Mouse (Mus musculus): Measurements from ENCODE around the gene Krt27. TPM values are rescaled to one million over a fixed set of nuclear protein-coding genes. Genes with fewer than 3 reads are reported as not detected.

Krt27 gene
- not detected in 2 replicates for polyA plus RNA-seq (2015; fragmentation: Nextera tagmentation; extraction: Ambion mirVana)

GRCm38 (mm10) chr11:99351004-99351403 lies at the start of gene Krt27:
Gene Krt27, minus strand, starts transcription at chr11:99351104.
- 66% methylated on average over 12 of the region's 12 CpGs for WGBS
- H3K4me3 ChIP-seq (ENCODE audit: low read length), result no peak within 1 kb of the TSS
- no peak within 1 kb of the TSS for H3K9ac ChIP-seq (ENCODE audit: low read depth, low read length)
- H3K4me1 ChIP-seq (ENCODE audit: control insufficient read depth, insufficient read depth, low read length), result no peaks in the 10 kb centered on the region
- H3K9me3 ChIP-seq (ENCODE audit: control insufficient read depth, low read length), result no peaks in the 10 kb centered on the region
- no peak within 1 kb of the TSS for H3K4me2 ChIP-seq (ENCODE audit: low read depth, low read length)
- ATAC-seq, result no peak
- no peak within 1 kb of the TSS for H3K27ac ChIP-seq (ENCODE audit: low read length)
- no peaks in the 10 kb centered on the region for H3K36me3 ChIP-seq (ENCODE audit: control insufficient read depth, insufficient read depth, low read length)
- H3K27me3 ChIP-seq (replicated peaks; ENCODE audit: control insufficient read depth, insufficient read depth, low read length), result no peaks in the 10 kb centered on the region

- Histone ChIP-seq H3K4me3 (ENCODE audit: low read length) (no peak overlapping the region), H3K4me1 (ENCODE audit: control insufficient read depth, insufficient read depth, low read length) (no peaks in the 10 kb centered on the region), H3K36me3 (ENCODE audit: control insufficient read depth, insufficient read depth, low read length) (no peaks in the 10 kb centered on the region), H3K9me3 (ENCODE audit: control insufficient read depth, low read length) (no peaks in the 10 kb centered on the region), H3K4me2 (ENCODE audit: low read depth, low read length) (no peak overlapping the region), H3K9ac (ENCODE audit: low read depth, low read length) (no peak overlapping the region), H3K27ac (ENCODE audit: low read length) (no peak overlapping the region), H3K27me3 (replicated peaks; ENCODE audit: control insufficient read depth, insufficient read depth, low read length) (no peaks in the 10 kb centered on the region)
- WGBS, result 84% methylated on average over 13 of the region's 13 CpGs
- ATAC-seq, result no peak
Observed at GRCm38 (mm10) chr11:99399956-99400549, 49.1 kb upstream of the Krt27 start.

GRCm38 (mm10) chr11:99398832-99399231 lies 47.9 kb upstream of the Krt27 start:
- Histone ChIP-seq H3K27me3 (replicated peaks; ENCODE audit: control insufficient read depth, insufficient read depth, low read length) (no peaks in the 10 kb centered on the region), H3K9ac (ENCODE audit: low read depth, low read length) (no peak overlapping the region), H3K27ac (ENCODE audit: low read length) (no peak overlapping the region), H3K4me2 (ENCODE audit: low read depth, low read length) (no peak overlapping the region), H3K4me1 (ENCODE audit: control insufficient read depth, insufficient read depth, low read length) (no peaks in the 10 kb centered on the region), H3K9me3 (ENCODE audit: control insufficient read depth, low read length) (no peaks in the 10 kb centered on the region), H3K36me3 (ENCODE audit: control insufficient read depth, insufficient read depth, low read length) (no peaks in the 10 kb centered on the region), H3K4me3 (ENCODE audit: low read length) (no peak overlapping the region)
- no peak for ATAC-seq
- WGBS, result 51% methylated on average over 8 of the region's 8 CpGs

GRCm38 (mm10) chr11:99398084-99398483 lies 47.2 kb upstream of the Krt27 start:
- no peak overlapping the region for H3K4me3 ChIP-seq (ENCODE audit: low read length)
- no peak overlapping the region for H3K27ac ChIP-seq (ENCODE audit: low read length)
- no peak overlapping the region for H3K9ac ChIP-seq (ENCODE audit: low read depth, low read length)
- H3K4me2 ChIP-seq (ENCODE audit: low read depth, low read length), result no peak overlapping the region
- no peaks in the 10 kb centered on the region for H3K27me3 ChIP-seq (replicated peaks; ENCODE audit: control insufficient read depth, insufficient read depth, low read length)
- no peaks in the 10 kb centered on the region for H3K4me1 ChIP-seq (ENCODE audit: control insufficient read depth, insufficient read depth, low read length)
- no peak for ATAC-seq
- WGBS, result 67% methylated on average over 3 of the region's 3 CpGs
- no peaks in the 10 kb centered on the region for H3K36me3 ChIP-seq (ENCODE audit: control insufficient read depth, insufficient read depth, low read length)
- H3K9me3 ChIP-seq (ENCODE audit: control insufficient read depth, low read length), result no peaks in the 10 kb centered on the region

- Histone ChIP-seq H3K4me2 (ENCODE audit: low read depth, low read length) (no peak overlapping the region), H3K36me3 (ENCODE audit: control insufficient read depth, insufficient read depth, low read length) (no peaks in the 10 kb centered on the region), H3K9ac (ENCODE audit: low read depth, low read length) (no peak overlapping the region), H3K27me3 (replicated peaks; ENCODE audit: control insufficient read depth, insufficient read depth, low read length) (no peaks in the 10 kb centered on the region), H3K27ac (ENCODE audit: low read length) (no peak overlapping the region), H3K4me1 (ENCODE audit: control insufficient read depth, insufficient read depth, low read length) (no peaks in the 10 kb centered on the region), H3K9me3 (ENCODE audit: control insufficient read depth, low read length) (no peaks in the 10 kb centered on the region), H3K4me3 (ENCODE audit: low read length) (no peak overlapping the region)
- 86% methylated on average over 2 of the region's 2 CpGs for WGBS
- no peak for ATAC-seq
Observed at GRCm38 (mm10) chr11:99396661-99397060, 45.8 kb upstream of the Krt27 start.

GRCm38 (mm10) chr11:99396034-99396433 lies 45.1 kb upstream of the Krt27 start:
- no peaks in the 10 kb centered on the region for H3K9me3 ChIP-seq (ENCODE audit: control insufficient read depth, low read length)
- ATAC-seq, result no peak
- H3K9ac ChIP-seq (ENCODE audit: low read depth, low read length), result no peak overlapping the region
- WGBS, result 44% methylated on average over 3 of the region's 3 CpGs
- no peak overlapping the region for H3K27ac ChIP-seq (ENCODE audit: low read length)
- H3K4me3 ChIP-seq (ENCODE audit: low read length), result no peak overlapping the region
- no peaks in the 10 kb centered on the region for H3K36me3 ChIP-seq (ENCODE audit: control insufficient read depth, insufficient read depth, low read length)
- H3K27me3 ChIP-seq (replicated peaks; ENCODE audit: control insufficient read depth, insufficient read depth, low read length), result no peaks in the 10 kb centered on the region
- H3K4me1 ChIP-seq (ENCODE audit: control insufficient read depth, insufficient read depth, low read length), result no peaks in the 10 kb centered on the region
- no peak overlapping the region for H3K4me2 ChIP-seq (ENCODE audit: low read depth, low read length)

GRCm38 (mm10) chr11:99392492-99392891 lies 41.6 kb upstream of the Krt27 start:
- H3K9ac ChIP-seq (ENCODE audit: low read depth, low read length), result no peak overlapping the region
- ATAC-seq, result peak; percentile 23; the same call in 1 of the 2 replicates
- WGBS, result 62% methylated on average over 10 of the region's 10 CpGs

GRCm38 (mm10) chr11:99391375-99391774 lies 40.5 kb upstream of the Krt27 start:
- no peak for ATAC-seq

More at GRCm38 (mm10) chr11:99392492-99392891, 41.6 kb upstream of the Krt27 start:
- no peaks in the 10 kb centered on the region for H3K9me3 ChIP-seq (ENCODE audit: control insufficient read depth, low read length)
- H3K27me3 ChIP-seq (replicated peaks; ENCODE audit: control insufficient read depth, insufficient read depth, low read length), result no peaks in the 10 kb centered on the region
- H3K27ac ChIP-seq (ENCODE audit: low read length), result peak overlapping the region; percentile 66
- H3K36me3 ChIP-seq (ENCODE audit: control insufficient read depth, insufficient read depth, low read length), result no peaks in the 10 kb centered on the region
- no peak overlapping the region for H3K4me3 ChIP-seq (ENCODE audit: low read length)
- H3K4me2 ChIP-seq (ENCODE audit: low read depth, low read length), result 0 out of 2 replicates have a peak overlapping the region, but pooled peaks have one; percentile 5
- H3K4me1 ChIP-seq (ENCODE audit: control insufficient read depth, insufficient read depth, low read length), result 0 out of 2 replicates have a peak, but pooled peaks cover 3% of the 10 kb centered on the region

GRCm38 (mm10) chr11:99390866-99391265 lies 40.0 kb upstream of the Krt27 start:
- Histone ChIP-seq H3K4me3 (ENCODE audit: low read length) (no peak overlapping the region), H3K4me2 (ENCODE audit: low read depth, low read length) (no peak overlapping the region), H3K9me3 (ENCODE audit: control insufficient read depth, low read length) (no peaks in the 10 kb centered on the region), H3K4me1 (ENCODE audit: control insufficient read depth, insufficient read depth, low read length) (peaks cover 3% of the 10 kb centered on the region; the same call in 1 of the 2 replicates), H3K36me3 (ENCODE audit: control insufficient read depth, insufficient read depth, low read length) (no peaks in the 10 kb centered on the region), H3K27me3 (replicated peaks; ENCODE audit: control insufficient read depth, insufficient read depth, low read length) (no peaks in the 10 kb centered on the region), H3K9ac (ENCODE audit: low read depth, low read length) (no peak overlapping the region), H3K27ac (ENCODE audit: low read length) (no peak overlapping the region)
- WGBS, result 75% methylated on average over 7 of the region's 7 CpGs
- no peak for ATAC-seq

More at GRCm38 (mm10) chr11:99391375-99391774, 40.5 kb upstream of the Krt27 start:
- Histone ChIP-seq H3K9ac (ENCODE audit: low read depth, low read length) (no peak overlapping the region), H3K9me3 (ENCODE audit: control insufficient read depth, low read length) (no peaks in the 10 kb centered on the region), H3K27me3 (replicated peaks; ENCODE audit: control insufficient read depth, insufficient read depth, low read length) (no peaks in the 10 kb centered on the region), H3K27ac (ENCODE audit: low read length) (no peak overlapping the region), H3K36me3 (ENCODE audit: control insufficient read depth, insufficient read depth, low read length) (no peaks in the 10 kb centered on the region), H3K4me3 (ENCODE audit: low read length) (no peak overlapping the region), H3K4me1 (ENCODE audit: control insufficient read depth, insufficient read depth, low read length) (peaks cover 3% of the 10 kb centered on the region; the same call in 1 of the 2 replicates), H3K4me2 (ENCODE audit: low read depth, low read length) (no peak overlapping the region)
- 76% methylated on average over 6 of the region's 6 CpGs for WGBS

GRCm38 (mm10) chr11:99389264-99389663 lies 38.4 kb upstream of the Krt27 start, which contains the start of gene Krt10:
Gene Krt10, minus strand, starts transcription at chr11:99389364.
- H3K4me1 ChIP-seq (ENCODE audit: control insufficient read depth, insufficient read depth, low read length), result peaks cover 3% of the 10 kb centered on the region; the same call in 1 of the 2 replicates
- WGBS, result 85% methylated on average over 4 of the region's 4 CpGs
- H3K4me2 ChIP-seq (ENCODE audit: low read depth, low read length), result no peak within 1 kb of the TSS
- no peak within 1 kb of the TSS for H3K27ac ChIP-seq (ENCODE audit: low read length)
- H3K27me3 ChIP-seq (replicated peaks; ENCODE audit: control insufficient read depth, insufficient read depth, low read length), result no peaks in the 10 kb centered on the region
- H3K36me3 ChIP-seq (ENCODE audit: control insufficient read depth, insufficient read depth, low read length), result no peaks in the 10 kb centered on the region
- no peak for ATAC-seq
- no peak within 1 kb of the TSS for H3K9ac ChIP-seq (ENCODE audit: low read depth, low read length)
- no peak within 1 kb of the TSS for H3K4me3 ChIP-seq (ENCODE audit: low read length)
- no peaks in the 10 kb centered on the region for H3K9me3 ChIP-seq (ENCODE audit: control insufficient read depth, low read length)
